Mouse (Mus musculus): Measurements from ENCODE around the gene Calm3. TPM values are rescaled to one million over a fixed set of nuclear protein-coding genes. Genes with fewer than 3 reads are reported as not detected.
A peak's percentile ranks its signal among the peaks of the same experiment; 100 is the strongest.
"Not testable (repeated sequence)": the region's sequence is repeated elsewhere in the genome, so short reads cannot be mapped to it uniquely, and the experiment has no call there.

Gene Calm3
- polyA plus RNA-seq (2016; fragmentation: Nextera tagmentation; extraction: Ambion mirVana): 127 and 134 TPM in 2 replicates

DNA sequence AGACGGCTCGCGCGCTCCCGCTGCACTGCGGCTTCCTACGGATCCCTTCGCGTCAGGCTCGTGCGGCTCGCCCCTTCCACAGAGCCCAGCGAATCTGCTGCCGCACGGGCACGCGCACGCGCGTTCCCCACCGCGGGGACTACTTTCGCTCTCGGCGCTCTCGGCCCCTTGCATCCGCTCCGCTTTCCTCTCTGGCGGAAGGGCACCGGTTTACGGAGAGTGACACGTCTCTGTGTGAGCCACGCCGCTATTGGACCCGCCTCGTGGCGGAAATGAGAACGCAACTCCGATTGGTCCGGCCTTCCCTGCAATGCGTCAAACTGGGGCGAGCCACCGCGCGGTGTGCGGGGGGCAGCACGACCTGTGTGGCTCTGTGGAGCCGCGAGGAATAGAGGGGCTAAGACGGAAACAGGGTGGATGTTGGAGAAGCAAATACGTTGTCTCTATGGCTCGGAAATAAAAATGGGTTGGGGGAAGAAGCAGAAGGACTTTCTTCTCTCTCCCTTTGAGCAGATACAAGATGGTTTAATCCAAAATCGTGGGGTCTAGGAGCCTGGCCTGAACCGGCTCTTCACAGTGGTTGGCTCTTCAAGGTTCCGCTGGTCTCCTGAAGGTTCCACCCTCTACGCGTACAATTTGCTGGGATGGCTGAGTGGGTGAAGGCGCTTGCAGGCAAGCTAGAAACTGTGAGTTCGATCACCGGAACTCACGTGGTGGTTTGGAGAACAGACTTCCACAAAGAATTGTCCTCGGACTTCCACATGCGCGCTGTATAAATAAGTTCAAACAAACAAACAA is at the start of gene Calm3:
Gene Calm3 (minus strand): TSS at position 78 of the 798 bp plus-strand sequence.
- H3K27ac ChIP-seq: peak within 1 kb of the TSS; percentile 96
- peaks cover 29% of the 10 kb centered on the region for H3K36me3 ChIP-seq
- H3K27me3 ChIP-seq (ENCODE audit: low read depth, poor library complexity, severe bottlenecking): no peaks in the 10 kb centered on the region
- peak; percentile 100 for DNase-seq (ENCODE audit: low spot score)
- peak within 1 kb of the TSS; percentile 85 for H3K4me3 ChIP-seq
- WGBS: 2% methylated on average over 64 of the region's 64 CpGs
- H3K4me1 ChIP-seq: peaks cover 38% of the 10 kb centered on the region
- no peaks in the 10 kb centered on the region for H3K9me3 ChIP-seq (replicated peaks)

DNA sequence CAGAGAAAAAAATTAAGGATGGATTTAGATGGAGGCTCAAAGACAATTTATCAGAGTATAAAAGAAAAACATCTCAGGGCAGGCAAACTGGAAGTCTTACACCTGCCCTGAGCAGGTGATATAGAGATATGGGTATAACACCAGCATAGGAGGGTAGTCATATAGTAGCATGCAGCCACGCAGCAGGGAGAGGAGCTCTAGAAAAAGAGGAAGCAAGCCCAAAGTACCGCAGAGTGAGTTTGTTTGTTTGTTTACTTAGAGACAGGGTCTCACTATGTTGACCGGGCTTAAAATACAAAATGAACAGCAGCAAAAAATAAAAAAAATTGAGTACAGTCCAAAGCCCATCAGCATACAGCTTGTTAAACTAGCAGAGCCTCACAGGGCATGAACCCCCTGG is 47.2 kb upstream of the Calm3 start:
- Histone ChIP-seq H3K4me3 (no peak overlapping the region), H3K9me3 (replicated peaks) (no peaks in the 10 kb centered on the region)
- WGBS: 91% methylated on average over 3 of the region's 3 CpGs

DNA sequence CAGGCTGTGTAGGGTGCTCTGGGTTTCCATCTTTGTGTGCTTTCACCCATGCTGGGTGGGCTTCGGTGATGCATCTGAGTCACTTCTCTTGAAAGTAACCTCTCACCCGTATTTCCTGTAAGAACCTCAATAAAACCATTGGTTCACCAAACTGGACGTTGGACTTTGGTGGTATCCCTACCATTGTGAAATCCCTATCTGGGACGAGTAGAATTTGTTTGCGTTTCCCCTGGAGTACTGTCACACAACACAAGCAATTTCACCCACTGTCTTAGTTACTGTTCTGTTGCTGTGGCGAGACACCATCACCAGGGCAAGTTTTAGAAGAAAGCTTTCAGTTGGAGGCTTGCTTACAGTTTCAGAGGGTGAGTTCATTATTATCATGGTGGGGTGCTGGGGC is 44.5 kb upstream of the Calm3 start:
- Histone ChIP-seq H3K4me1 (no peaks in the 10 kb centered on the region), H3K27me3 (ENCODE audit: low read depth, poor library complexity, severe bottlenecking) (no peaks in the 10 kb centered on the region), H3K36me3 (no peaks in the 10 kb centered on the region), H3K9me3 (replicated peaks) (no peaks in the 10 kb centered on the region), H3K4me3 (no peak overlapping the region), H3K27ac (no peak overlapping the region)
- DNase-seq (ENCODE audit: low spot score): no peak
- WGBS: 86% methylated on average over 6 of the region's 6 CpGs

More for the DNA sequence above, 47.2 kb upstream of the Calm3 start:
- Histone ChIP-seq H3K4me1 (no peaks in the 10 kb centered on the region), H3K27ac (no peak overlapping the region), H3K27me3 (ENCODE audit: low read depth, poor library complexity, severe bottlenecking) (no peaks in the 10 kb centered on the region), H3K36me3 (no peaks in the 10 kb centered on the region)
- no peak for DNase-seq (ENCODE audit: low spot score)

DNA sequence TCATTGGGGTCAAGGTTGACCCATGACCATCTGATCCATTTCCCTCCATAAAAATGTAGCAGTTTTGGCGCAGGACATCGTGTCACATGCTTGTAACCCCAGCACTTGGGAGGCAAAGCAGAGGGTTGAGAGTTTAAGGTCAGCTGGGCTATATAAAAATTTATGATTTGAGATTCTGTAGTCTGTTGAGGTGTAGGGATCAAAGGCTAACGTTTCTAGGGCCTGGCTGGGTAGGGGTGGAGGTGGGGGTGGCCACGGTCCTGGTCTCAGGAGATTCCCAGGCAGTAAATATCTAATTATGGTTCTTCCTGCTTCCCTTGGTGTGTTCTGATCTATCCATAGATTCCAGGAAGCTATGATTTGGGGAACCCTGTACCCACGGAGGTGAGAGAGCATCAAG is 37.8 kb upstream of the Calm3 start:
- H3K4me1 ChIP-seq: peaks cover 8% of the 10 kb centered on the region
- no peaks in the 10 kb centered on the region for H3K27me3 ChIP-seq (ENCODE audit: low read depth, poor library complexity, severe bottlenecking)
- no peaks in the 10 kb centered on the region for H3K9me3 ChIP-seq (replicated peaks)
- no peak overlapping the region for H3K27ac ChIP-seq
- no peak overlapping the region for H3K4me3 ChIP-seq
- WGBS: 72% methylated on average over 5 of the region's 5 CpGs
- no peaks in the 10 kb centered on the region for H3K36me3 ChIP-seq
- no peak for DNase-seq (ENCODE audit: low spot score)

DNA sequence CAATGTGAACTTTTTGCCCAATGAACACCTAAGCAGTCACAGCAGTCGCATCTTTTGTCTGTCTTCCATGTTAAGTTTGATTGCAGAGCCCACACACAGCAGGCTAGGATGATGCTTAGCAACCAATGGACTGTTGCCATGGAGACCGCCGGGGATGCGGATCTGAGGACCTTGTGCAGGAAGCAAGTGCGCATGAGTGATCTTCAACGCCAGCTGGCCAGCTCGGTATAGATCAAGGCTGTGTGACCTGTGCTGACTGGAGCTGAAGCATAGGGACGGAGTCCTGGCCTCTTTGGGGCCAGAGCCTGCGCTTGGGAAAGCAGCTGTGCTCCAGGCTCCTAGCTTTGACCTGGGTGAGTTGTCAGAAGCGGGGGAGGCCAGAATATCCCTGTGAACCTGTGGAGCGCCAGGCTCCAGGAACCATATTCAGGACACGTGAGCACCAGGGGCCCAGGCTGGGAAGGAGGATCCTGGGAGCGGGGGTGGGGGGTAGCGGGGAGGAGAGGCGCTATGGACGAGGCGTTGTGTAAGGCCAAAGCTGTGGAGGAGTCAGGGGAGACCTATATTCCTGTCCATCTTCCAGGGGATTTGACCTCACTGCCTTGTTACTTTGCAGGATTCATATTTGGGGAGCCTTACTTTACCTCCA is 35.7 kb upstream of the Calm3 start, which contains the start of gene Pnmal1:
Gene Pnmal1 (plus strand): TSS at position 141 of the 649 bp plus-strand sequence.
- peak within 1 kb of the TSS; percentile 34 for H3K4me3 ChIP-seq
- DNase-seq (ENCODE audit: low spot score): peak; percentile 86
- H3K36me3 ChIP-seq: no peaks in the 10 kb centered on the region
- H3K4me1 ChIP-seq: peaks cover 8% of the 10 kb centered on the region
- no peaks in the 10 kb centered on the region for H3K9me3 ChIP-seq (replicated peaks)
- 32% methylated on average over 17 of the region's 17 CpGs for WGBS
- no peaks in the 10 kb centered on the region for H3K27me3 ChIP-seq (ENCODE audit: low read depth, poor library complexity, severe bottlenecking)
- H3K27ac ChIP-seq: peak within 1 kb of the TSS; percentile 38; the same call in 1 of the 2 replicates

DNA sequence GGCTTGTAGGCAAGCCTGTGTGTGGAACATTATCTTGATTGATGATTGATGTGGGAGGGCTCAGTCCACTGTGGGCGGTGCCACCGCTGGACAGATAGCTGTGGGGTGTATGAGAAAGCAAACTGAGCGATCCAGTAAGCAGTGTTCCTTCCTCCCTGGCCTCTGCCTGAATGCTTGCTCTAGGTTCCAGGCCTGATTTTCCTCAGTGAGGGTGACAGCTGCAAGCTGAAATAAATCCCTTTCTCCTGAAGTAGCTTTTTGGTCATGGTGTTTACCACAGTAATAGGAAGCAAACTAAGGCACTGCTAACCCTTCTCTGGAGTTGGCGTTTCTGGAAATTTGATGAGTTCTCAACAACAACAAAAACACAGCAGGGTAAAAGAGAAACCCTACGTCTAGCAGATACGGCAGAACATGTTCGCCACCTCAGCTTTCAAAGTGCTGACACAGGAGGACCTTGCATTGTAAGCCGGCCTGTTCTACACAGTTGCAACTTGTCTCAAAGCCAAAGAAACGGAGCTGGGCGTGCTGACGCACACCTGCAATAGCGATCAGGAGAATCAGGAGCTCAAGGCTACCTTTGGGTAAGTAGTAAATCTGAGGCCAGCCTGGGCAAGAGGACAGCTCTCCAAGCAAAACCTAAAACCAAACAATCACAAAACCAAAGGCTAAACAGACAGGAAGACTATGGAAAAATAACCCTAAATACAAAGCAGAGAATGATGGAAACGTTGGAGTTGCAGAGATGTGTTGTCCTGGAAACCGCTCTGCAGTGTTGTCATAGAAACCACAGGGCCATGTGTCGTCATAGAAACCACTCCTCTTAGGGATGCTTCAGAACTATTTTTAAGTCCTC is 32.7 kb upstream of the Calm3 start:
- Histone ChIP-seq H3K27me3 (ENCODE audit: low read depth, poor library complexity, severe bottlenecking) (no peaks in the 10 kb centered on the region), H3K4me1 (peaks cover 8% of the 10 kb centered on the region), H3K9me3 (replicated peaks) (no peaks in the 10 kb centered on the region), H3K4me3 (no peak overlapping the region), H3K36me3 (no peaks in the 10 kb centered on the region), H3K27ac (no peak overlapping the region)
- WGBS: 78% methylated on average over 15 of the region's 15 CpGs
- no peak for DNase-seq (ENCODE audit: low spot score)

DNA sequence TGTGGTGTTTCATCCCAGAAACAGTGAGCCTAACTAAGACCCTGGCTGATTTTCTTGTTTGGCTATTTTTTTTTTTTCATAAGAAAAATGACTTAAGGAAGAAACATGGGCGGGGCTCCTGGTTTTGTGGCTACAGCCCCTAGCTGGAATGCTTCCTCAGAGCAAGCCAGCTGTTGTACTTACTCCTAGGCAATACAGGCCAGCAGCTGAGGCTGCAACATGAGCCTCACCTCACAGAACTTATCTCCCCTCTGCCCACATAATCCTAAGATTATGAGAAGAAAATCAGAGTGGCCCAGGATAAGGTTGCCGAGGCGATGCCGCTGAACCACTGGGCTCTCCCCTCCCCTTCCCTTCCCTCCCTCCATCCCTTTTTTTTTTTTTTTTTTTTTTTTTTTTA is 31.8 kb upstream of the Calm3 start:
- Histone ChIP-seq H3K27ac (no peak overlapping the region), H3K9me3 (replicated peaks) (no peaks in the 10 kb centered on the region), H3K27me3 (ENCODE audit: low read depth, poor library complexity, severe bottlenecking) (no peaks in the 10 kb centered on the region), H3K4me1 (peaks cover 8% of the 10 kb centered on the region), H3K36me3 (no peaks in the 10 kb centered on the region), H3K4me3 (no peak overlapping the region)
- no peak for DNase-seq (ENCODE audit: low spot score)
- 91% methylated on average over 4 of the region's 4 CpGs for WGBS

DNA sequence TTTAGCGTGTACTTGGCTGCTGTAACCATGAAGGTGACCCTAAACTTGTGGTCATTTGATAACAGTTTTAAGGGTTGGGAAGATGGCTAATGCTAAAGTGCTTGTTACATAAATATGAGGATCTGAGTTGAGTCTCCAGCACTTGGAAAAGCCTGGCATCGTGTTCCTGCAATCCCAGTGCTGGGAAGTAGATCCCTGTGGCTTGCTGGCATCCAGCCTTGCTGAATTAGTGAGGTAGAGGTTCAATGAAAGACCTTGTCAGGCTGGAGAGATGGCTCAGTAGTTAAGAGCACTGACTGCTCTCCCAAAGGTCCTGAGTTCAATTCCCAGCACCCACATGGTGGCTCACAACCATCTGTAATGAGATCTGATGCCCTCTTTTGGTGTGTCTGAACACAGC is 29.9 kb upstream of the Calm3 start:
- not testable (repeated sequence) for H3K27ac ChIP-seq; H3K36me3 ChIP-seq; DNase-seq (ENCODE audit: low spot score); H3K4me1 ChIP-seq; H3K9me3 ChIP-seq (replicated peaks); H3K4me3 ChIP-seq
- 55% methylated on average over 2 of the region's 2 CpGs for WGBS
- H3K27me3 ChIP-seq (ENCODE audit: low read depth, poor library complexity, severe bottlenecking): peaks cover 13% of the 10 kb centered on the region

DNA sequence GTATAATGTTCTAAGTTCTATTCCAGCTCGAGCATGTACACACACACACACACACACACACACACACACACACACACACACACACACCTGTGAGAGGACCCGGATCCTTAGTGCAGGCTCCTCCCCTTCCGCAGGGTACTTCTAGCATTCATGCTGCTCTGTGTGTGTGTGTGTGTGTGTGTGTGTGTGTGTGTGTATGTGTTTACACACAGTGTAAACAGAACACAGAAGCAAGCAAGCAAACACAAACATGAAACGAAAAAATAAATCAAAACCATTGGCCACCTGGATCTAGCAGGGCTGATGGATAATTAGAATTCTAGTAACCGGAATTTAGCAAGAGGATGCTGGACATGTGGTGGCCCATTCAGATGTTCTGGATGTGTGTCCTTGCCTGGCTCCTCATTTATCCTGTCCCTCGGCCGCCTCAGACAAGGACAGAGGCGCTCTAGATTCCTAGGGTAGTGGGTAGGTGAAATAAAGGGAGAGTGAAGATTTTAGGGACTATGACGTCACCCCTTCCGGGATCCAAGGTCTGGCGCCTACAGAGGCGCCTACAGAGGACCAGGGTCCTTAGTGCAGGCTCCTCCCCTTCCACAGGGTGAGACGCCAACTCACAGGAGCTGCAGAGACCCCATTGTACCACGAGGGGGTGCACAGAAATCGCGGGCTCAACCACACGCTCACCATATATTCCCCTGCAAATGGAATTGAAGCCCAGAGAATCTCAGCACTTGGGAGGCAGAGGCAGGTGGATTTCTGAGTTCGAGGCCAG is 27.1 kb upstream of the Calm3 start:
- Histone ChIP-seq H3K27ac (no peak overlapping the region), H3K4me1 (peaks cover 31% of the 10 kb centered on the region), H3K36me3 (no peaks in the 10 kb centered on the region), H3K27me3 (ENCODE audit: low read depth, poor library complexity, severe bottlenecking) (peaks cover 40% of the 10 kb centered on the region), H3K4me3 (no peak overlapping the region), H3K9me3 (replicated peaks) (no peaks in the 10 kb centered on the region)
- peak; percentile 86 for DNase-seq (ENCODE audit: low spot score)
- 29% methylated on average over 18 of the region's 18 CpGs for WGBS

DNA sequence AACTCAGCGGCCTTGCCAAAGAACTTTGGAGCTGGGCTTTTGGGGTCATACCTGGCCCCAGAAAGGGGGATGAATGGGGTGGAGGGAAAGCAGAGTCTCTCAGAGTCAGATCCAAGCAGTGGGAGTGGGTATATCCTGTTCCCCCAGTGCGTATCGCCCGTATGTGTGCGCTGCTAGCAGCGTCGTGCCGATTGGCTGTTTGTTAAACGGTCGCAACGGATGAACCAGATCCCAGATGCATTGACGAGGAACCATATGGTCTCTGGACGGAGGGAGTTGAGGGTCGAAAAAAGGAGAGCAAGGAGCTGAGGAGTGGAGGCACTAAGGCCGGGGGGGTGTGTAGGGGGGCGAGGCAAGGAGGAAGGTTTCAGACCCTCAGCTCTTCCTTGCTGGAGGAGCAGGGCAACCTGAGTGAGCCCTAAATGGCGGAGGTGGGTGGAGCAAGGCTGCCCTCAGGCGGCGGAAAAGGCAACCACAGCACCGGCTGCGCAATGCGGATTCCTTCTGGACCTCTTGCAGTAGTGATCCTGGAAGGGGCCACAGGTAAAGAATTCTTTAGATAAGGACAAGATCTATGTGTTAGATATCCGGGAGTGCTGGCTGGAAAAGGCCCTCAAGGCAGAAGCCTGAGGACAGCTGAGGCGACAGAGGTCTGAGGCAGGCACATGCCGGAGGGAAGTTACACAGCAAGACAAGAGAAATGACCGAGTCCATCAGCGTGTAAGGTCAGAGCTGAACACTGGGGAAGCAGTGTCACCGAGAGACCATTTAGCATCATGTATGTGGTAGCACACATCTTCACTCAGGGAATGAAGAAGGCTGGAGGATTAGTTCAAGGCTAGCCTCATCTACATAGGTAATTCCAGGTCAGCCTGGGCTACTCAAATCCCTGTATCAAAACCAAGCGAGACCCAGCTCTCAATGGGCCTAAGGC is 26.3 kb upstream of the Calm3 start:
- Histone ChIP-seq H3K27me3 (ENCODE audit: low read depth, poor library complexity, severe bottlenecking) (peaks cover 49% of the 10 kb centered on the region), H3K9me3 (replicated peaks) (no peaks in the 10 kb centered on the region), H3K36me3 (no peaks in the 10 kb centered on the region), H3K27ac (peak overlapping the region; percentile 27; the same call in 1 of the 2 replicates), H3K4me3 (peak overlapping the region; percentile 40), H3K4me1 (peaks cover 40% of the 10 kb centered on the region)
- peak; percentile 91 for DNase-seq (ENCODE audit: low spot score)
- WGBS: 13% methylated on average over 29 of the region's 29 CpGs

DNA sequence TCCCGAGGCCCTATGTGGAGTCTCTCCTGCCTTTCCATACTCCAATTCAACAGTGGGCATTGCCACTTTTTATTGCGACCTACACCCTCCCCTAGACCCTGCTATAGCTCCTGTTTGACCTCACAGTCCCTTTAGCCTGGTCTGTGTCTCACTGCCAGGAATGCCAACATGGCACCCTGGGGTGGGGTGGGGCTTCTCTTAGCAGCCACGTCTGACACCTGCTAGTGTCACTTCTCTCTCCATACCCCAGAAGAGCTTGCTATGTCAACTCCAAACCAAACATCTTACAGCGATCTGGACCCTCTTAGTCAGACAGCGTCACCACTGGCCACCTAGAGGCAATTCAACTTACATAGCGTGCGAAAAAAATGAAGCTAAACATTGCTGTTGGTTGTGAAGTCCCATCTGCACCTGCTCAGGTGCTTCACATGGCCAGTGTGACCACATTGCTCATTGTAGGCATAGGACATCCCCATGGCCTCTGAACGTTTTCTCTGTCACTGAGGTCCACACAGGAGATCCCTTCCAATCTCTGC is 25.1 kb upstream of the Calm3 start:
- Histone ChIP-seq H3K9me3 (replicated peaks) (no peaks in the 10 kb centered on the region), H3K36me3 (no peaks in the 10 kb centered on the region), H3K27me3 (ENCODE audit: low read depth, poor library complexity, severe bottlenecking) (peaks cover 56% of the 10 kb centered on the region), H3K4me3 (no peak overlapping the region), H3K4me1 (peaks cover 52% of the 10 kb centered on the region), H3K27ac (no peak overlapping the region; the same call in 1 of the 2 replicates)
- no peak for DNase-seq (ENCODE audit: low spot score)
- WGBS: 50% methylated on average over 8 of the region's 8 CpGs

Measured in limb, embryonic 10.5 days (tissue).